Mouse (Mus musculus) midbrain, embryonic 10.5 days (tissue): ENCODE results near the gene Nol8. TPM values are rescaled to one million over a fixed set of nuclear protein-coding genes. Genes with fewer than 3 reads are reported as not detected.

Source experiments
- DNase-seq: peaks from one replicate; pipeline ENCODE4 v3.0.0-alpha.2; 2017; ENCODE audit warnings: low spot score
- H3K27ac ChIP-seq: fragments of 300-500 bp; sonication (generic); replicated peaks from 2 replicates; pipeline ENCODE4 v1.5.1; 2016; ENCODE audit warnings: mild to moderate bottlenecking
- H3K27me3 ChIP-seq: fragments of 300-500 bp; sonication (generic); 2 replicates; pipeline ENCODE4 v1.6.1; 2016; ENCODE audit warnings: low read depth, mild to moderate bottlenecking; ENCODE audit not compliant: poor library complexity, severe bottlenecking
- H3K36me3 ChIP-seq: fragments of 300-500 bp; sonication (generic); 2 replicates; pipeline ENCODE4 v1.6.1; 2016; ENCODE audit warnings: mild to moderate bottlenecking, moderate library complexity
- H3K4me1 ChIP-seq: fragments of 300-500 bp; sonication (generic); 2 replicates; pipeline ENCODE4 v1.6.1; 2016
- H3K4me3 ChIP-seq: fragments of 300-500 bp; sonication (generic); 2 replicates; pipeline ENCODE4 v1.5.1; 2016; ENCODE audit warnings: mild to moderate bottlenecking, moderate library complexity
- H3K9me3 ChIP-seq: fragments of 300-500 bp; sonication (generic); replicated peaks from 2 replicates; pipeline ENCODE4 v1.6.1; 2016; ENCODE audit warnings: mild to moderate bottlenecking
- WGBS: fragments of 180-500 bp; shearing (Covaris S2); methylation state at CpG from one replicate; pipeline ENCODE4 v1.1.7; 2016; 5-methylcytosine and 5-hydroxymethylcytosine counted together
- polyA plus RNA-seq: library from polyadenylated mRNA; unstranded; fragments of >200 nt; fragmentation: Nextera tagmentation; extraction: Ambion mirVana; gene quantifications from 2 replicates; pipeline ENCODE4 v1.2.1, GENCODE M21; 2016

Gene Nol8
- polyA plus RNA-seq, 1 experiment from 2014 or later = 22.7 TPM

- Histone ChIP-seq H3K36me3 (peaks cover 99% of the 10 kb centered on the region), H3K27ac (no peak overlapping the region)
- WGBS = 91% methylated on average over 8 of the region's 8 CpGs
These were observed 55.4 kb downstream of the Nol8 start for GRCm38 (mm10) chr13:49708311-49708710.

GRCm38 (mm10) chr13:49712047-49712721 is 59.3 kb downstream of the Nol8 start:
- H3K27ac ChIP-seq = no peak overlapping the region
- WGBS = 95% methylated on average over 12 of the region's 12 CpGs
- no peaks in the 10 kb centered on the region for H3K27me3 ChIP-seq
- no peaks in the 10 kb centered on the region for H3K9me3 ChIP-seq
- no peak overlapping the region for H3K4me3 ChIP-seq
- no peaks in the 10 kb centered on the region for H3K4me1 ChIP-seq
- H3K36me3 ChIP-seq = peaks cover 99% of the 10 kb centered on the region
- no peak for DNase-seq

More at GRCm38 (mm10) chr13:49708311-49708710, 55.4 kb downstream of the Nol8 start:
- Histone ChIP-seq H3K4me3 (no peak overlapping the region), H3K4me1 (no peaks in the 10 kb centered on the region), H3K27me3 (no peaks in the 10 kb centered on the region), H3K9me3 (no peaks in the 10 kb centered on the region)
- DNase-seq = no peak

- no peak for DNase-seq
- Histone ChIP-seq H3K9me3 (no peaks in the 10 kb centered on the region), H3K36me3 (peaks cover 99% of the 10 kb centered on the region), H3K4me1 (no peaks in the 10 kb centered on the region), H3K27ac (no peak overlapping the region), H3K27me3 (no peaks in the 10 kb centered on the region), H3K4me3 (no peak overlapping the region)
- 89% methylated on average over 3 of the region's 3 CpGs for WGBS
These were observed 66.4 kb downstream of the Nol8 start for GRCm38 (mm10) chr13:49719310-49719709.

Other genes starting within 250 kb of the Nol8 start
- 18.5 and 20.3 TPM in 2 replicates for gene Ippk, start 231.8 kb upstream of the Nol8 start, polyA plus RNA-seq
- 1.2 and 1.6 TPM in 2 replicates for gene Tes3-ps, start 159.8 kb upstream of the Nol8 start, polyA plus RNA-seq
- gene Ecm2, start 148.3 kb upstream of the Nol8 start, polyA plus RNA-seq = 0.53 and 0.97 TPM in 2 replicates
- 0.11 and 0.15 TPM in 2 replicates for gene Aspn, start 108.6 kb upstream of the Nol8 start, polyA plus RNA-seq
- 1.1 TPM in 2 replicates for gene Omd, start 70.6 kb upstream of the Nol8 start, polyA plus RNA-seq
- gene Ogn, start 45.0 kb upstream of the Nol8 start, polyA plus RNA-seq = 1.8 and 4.8 TPM in 2 replicates
- 32.1 and 38.4 TPM in 2 replicates for gene Cenpp, start 293 bp upstream of the Nol8 start, polyA plus RNA-seq
- gene Iars, start 29.0 kb downstream of the Nol8 start, polyA plus RNA-seq = 105 and 113 TPM in 2 replicates
- gene Gm30302, start 145.9 kb downstream of the Nol8 start, polyA plus RNA-seq = not detected in 2 replicates